Mouse (Mus musculus): ENCODE data around the gene Tex47.

Tex47 gene

GRCm38 (mm10) chr5:7303819-7304218, at the start of gene Tex47:
TSS of gene Tex47 (plus strand) at chr5:7304119.
- DNase-seq, result no peak

DNA sequence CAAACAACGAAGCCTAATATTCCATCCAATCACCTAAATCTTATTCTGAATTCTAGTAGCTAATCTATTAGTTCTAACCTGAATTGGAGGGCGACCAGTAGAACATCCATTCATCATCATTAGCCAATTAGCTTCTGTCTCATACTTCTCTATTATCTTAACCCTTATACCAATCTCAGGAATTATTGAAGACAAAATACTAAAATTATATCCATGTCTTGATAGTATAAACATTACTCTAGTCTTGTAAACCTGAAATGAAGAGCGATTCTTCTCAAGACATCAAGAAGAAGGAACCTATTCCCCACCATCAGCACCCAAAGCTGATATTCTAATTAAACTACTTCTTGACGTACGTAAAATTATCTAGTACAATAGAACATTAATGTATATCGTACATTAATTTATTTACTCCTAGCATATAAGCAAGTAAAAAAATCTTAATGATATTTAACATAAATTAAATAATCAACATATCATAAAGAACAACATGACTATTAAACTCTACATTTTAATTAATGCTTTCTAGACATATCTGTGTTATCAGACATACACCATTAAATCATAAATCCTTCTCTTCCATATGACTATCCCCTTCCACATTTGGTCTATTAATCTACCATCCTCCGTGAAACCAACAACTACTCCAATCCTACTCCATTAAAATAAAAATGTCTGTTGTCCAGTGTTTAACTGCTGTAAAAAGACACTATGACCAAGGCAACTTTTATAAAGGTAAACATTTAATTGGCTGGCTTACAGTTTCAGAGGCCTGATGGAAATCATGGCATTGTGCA, 27.1 kb upstream of the Tex47 start:
- no peak for DNase-seq

DNA sequence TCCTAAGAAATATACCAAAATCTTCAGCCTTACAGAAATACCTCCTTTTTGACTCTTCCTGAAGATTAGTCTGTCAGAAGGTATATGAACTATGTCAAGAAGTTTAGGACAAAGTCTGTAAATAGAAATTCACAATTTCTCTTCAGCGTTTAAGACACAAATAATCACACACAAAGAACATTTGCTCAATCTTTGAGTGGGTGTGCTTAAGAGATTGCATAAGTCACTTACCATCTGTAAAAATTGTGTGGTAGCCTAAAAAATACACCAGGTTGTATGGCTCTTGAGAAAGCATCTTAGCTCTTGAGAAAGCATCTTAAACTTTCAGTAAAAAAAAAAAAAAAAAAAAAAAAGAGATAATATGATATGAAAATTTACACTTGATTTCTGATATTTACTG, 19.6 kb upstream of the Tex47 start:
- no peak for DNase-seq

DNA sequence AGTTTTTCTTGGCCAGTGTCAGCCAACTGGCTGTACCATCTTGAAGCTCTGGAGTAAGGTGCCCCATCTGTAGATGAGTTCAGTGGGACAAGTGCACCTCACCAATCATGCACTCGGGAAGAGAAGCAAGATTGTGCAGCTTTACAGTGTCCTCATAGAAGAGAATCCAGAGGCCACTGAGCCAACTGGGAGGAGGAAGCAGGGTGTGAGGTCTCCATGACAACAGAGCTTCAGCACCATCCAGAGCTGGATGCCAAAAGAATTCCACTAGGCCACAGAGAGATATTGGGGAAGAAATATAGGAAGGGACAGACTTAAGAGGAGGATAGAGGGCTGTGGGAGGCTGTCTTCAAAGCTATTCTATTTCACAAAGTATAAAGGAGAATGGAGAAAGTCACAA, 950 bp upstream of the Tex47 start:
- DNase-seq, result no peak

GRCm38 (mm10) chr5:7325594-7325993, 21.7 kb downstream of the Tex47 start:
- no peak for DNase-seq

DNA sequence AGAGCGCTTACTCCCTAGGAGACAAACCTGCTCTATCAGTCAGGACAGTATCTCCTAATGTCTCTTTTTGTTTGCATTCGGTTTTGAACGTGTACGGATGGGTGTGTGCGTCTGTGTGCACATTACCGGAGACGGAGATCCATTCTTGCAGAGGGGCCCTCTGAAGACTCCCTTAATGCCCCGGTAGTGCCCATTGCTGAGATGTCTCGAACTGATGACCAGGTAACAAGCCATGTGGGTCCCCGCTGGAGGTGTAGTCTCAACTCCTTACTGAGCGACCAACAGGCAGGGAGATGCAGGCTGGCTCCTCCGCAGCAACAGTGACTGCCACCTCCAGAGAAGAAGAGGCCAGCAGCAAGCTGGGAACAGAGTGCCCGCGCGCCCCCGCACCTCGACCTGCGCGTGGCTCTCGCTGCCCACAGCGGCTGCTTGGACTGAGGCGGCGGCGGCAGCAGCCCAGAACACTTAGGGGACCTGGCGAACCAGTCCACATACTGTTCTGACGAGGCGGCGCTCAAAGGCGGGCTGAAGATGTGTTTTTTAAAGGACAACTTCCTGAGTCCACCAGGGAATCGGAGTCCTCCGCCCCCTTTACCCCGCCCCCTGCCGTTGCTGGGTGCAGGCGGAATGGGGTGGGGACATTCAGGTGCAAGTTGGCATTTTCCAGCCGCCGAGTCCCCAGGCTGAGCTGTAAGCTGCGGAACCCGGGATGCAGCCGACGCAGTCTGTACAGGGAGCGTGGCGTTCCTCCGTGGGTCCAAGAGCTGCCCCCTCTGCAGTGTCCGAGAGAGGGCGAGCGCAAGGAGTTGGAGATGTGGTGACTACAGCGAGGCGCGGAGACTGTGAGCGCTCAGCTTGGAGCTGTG, 40.5 kb downstream of the Tex47 start, which contains the start of gene Zfp804b:
Gene Zfp804b, minus strand, starts transcription at position 612 of the 866 bp plus-strand sequence.
- DNase-seq, result peak; percentile 31

- DNase-seq, result no peak
These were observed 41.1 kb downstream of the Tex47 start for GRCm38 (mm10) chr5:7345011-7345389.
